Mouse (Mus musculus): ENCODE results near the gene Olfr1246.
"Not testable (repeated sequence)": the region's sequence is repeated elsewhere in the genome, so short reads cannot be mapped to it uniquely, and the experiment has no call there.

Olfr1246 gene

GRCm38 (mm10) chr2:89593057-89593456 lies at the start of gene Olfr1246:
Olfr1246 (minus strand) TSS chr2:89593157.
- no peak for DNase-seq

DNA sequence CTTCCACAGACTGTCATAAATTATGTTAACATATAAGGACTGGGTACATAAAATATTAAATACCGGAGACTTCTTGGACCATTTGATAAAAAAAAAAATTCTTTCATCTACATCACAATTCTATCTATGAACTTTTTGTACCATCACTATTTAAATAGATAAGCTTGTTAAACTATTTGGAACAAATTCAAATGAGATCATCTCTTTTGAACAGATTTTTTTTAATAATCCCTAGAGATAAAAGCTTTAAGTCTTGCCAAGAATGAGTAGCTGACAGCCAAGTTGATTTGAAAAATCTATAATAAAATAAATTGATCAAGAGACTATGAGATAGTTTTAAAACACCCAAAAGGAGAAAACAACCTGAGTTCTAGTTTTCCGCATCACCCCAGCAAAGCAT lies 41.9 kb upstream of the Olfr1246 start, which contains the start of gene Olfr1249:
Olfr1249 (minus strand) TSS at position 101 of the 400 bp plus-strand sequence.
- no peak for DNase-seq

- not testable (repeated sequence) for DNase-seq
These were observed 25.2 kb upstream of the Olfr1246 start, which contains the start of gene Olfr1248 for GRCm38 (mm10) chr2:89618145-89618544. Olfr1248 (minus strand) TSS chr2:89618245.

- DNase-seq, result no peak
These were observed 21.1 kb upstream of the Olfr1246 start, which contains the start of gene Olfr1247 for GRCm38 (mm10) chr2:89614030-89614429. Olfr1247 (minus strand) TSS chr2:89614130.

GRCm38 (mm10) chr2:89578347-89578746 lies 14.6 kb downstream of the Olfr1246 start, which contains the start of gene Olfr1245:
Olfr1245 (minus strand) TSS chr2:89578447.
- no peak for DNase-seq

DNA sequence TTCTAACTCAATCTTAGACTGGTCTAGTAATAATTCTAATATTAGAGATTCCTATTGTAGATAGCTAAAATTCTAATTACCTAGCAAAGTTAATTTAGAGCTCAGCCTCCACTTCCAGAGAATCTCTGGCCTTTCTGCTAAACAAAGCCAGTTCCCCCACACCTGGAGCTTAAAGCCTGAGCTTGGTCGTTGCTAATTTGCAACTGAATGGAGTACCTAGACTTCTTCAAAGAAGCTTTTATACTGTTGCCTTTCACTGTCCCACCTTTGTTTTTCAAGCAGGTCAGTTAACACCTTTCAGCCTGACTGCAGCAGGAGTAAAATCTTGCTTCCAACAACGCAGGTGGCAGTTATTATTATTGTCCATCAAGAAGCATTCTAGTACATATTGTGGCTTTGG lies 30.3 kb downstream of the Olfr1246 start:
- DNase-seq, result not testable (repeated sequence)

GRCm38 (mm10) chr2:89544516-89544915 lies 48.4 kb downstream of the Olfr1246 start:
- no peak for DNase-seq

DNA sequence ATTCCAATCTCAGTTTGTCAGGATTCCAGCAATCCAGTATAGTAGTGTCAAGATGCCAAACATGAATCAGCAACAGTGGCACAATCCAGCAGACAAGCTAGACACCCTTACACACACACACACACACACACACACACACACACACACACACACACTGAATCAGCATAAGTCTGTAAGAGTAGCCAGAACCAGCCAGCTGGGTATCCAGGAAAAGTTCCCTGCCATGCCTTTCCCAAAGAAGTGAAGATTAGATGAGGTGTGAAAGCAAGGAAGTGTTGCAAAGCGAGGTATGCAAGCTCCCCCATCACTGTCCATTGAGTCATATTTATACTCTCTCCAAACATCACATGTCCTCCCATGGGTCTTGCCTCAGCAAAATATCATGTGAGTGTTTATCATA lies 53.0 kb downstream of the Olfr1246 start:
- no peak for DNase-seq
